Mouse (Mus musculus) forebrain, embryonic 11.5 days (tissue): ENCODE data around the gene Fig4. TPM values are rescaled to one million over a fixed set of nuclear protein-coding genes. Genes with fewer than 3 reads are reported as not detected.

Source experiments
- ATAC-seq: fragments of 200-750 bp; cut with Nextera tagmentation; replicated peaks from 2 replicates; pipeline ENCODE4 v1.8.0; 2017; ENCODE audit warnings: moderate TSS enrichment; ENCODE audit not compliant: low FRiP score
- DNase-seq: peaks from one replicate; pipeline ENCODE4 v3.0.0-alpha.2; 2017; ENCODE audit warnings: low spot score
- H3K27ac ChIP-seq: fragments of 300-500 bp; sonication (generic); 2 replicates; pipeline ENCODE4 v1.5.1; 2014; ENCODE audit warnings: low read depth, low read length
- H3K27me3 ChIP-seq: fragments of 300-500 bp; sonication (generic); 2 replicates; pipeline ENCODE4 v1.6.1; 2014; ENCODE audit warnings: mild to moderate bottlenecking, low read length, mixed read lengths; ENCODE audit not compliant: control insufficient read depth, insufficient read depth
- H3K36me3 ChIP-seq: fragments of 300-500 bp; sonication (generic); 2 replicates; pipeline ENCODE4 v1.6.1; 2014; ENCODE audit warnings: mild to moderate bottlenecking, low read length, moderate library complexity, mixed read lengths; ENCODE audit not compliant: control insufficient read depth, insufficient read depth
- H3K4me1 ChIP-seq: fragments of 300-500 bp; sonication (generic); replicated peaks from 2 replicates; pipeline ENCODE4 v1.6.1; 2014; ENCODE audit warnings: low read length, mixed read lengths; ENCODE audit not compliant: control insufficient read depth, insufficient read depth
- H3K4me2 ChIP-seq: fragments of 300-500 bp; sonication (generic); 2 replicates; pipeline ENCODE4 v1.6.1; 2014; ENCODE audit warnings: low read depth, mild to moderate bottlenecking, low read length, moderate library complexity, mixed read lengths; ENCODE audit not compliant: severe bottlenecking
- H3K4me3 ChIP-seq: fragments of 300-500 bp; sonication (generic); 2 replicates; pipeline ENCODE4 v1.5.1; 2014; ENCODE audit warnings: low read depth, low read length
- H3K9ac ChIP-seq: fragments of 300-500 bp; sonication (generic); 2 replicates; pipeline ENCODE4 v1.6.1; 2014; ENCODE audit warnings: low read length
- H3K9me3 ChIP-seq: fragments of 300-500 bp; sonication (generic); 2 replicates; pipeline ENCODE4 v1.6.1; 2016; ENCODE audit warnings: low read length, mixed read lengths; ENCODE audit not compliant: control insufficient read depth
- WGBS: fragments of 180-500 bp; shearing (Covaris S2); extraction: QIAGEN DNeasy Blood & Tissue Kit; methylation state at CpG from one replicate; pipeline ENCODE4 v1.1.7; 2014; 5-methylcytosine and 5-hydroxymethylcytosine counted together
- polyA plus RNA-seq: library from polyadenylated mRNA; unstranded; fragments of >200 nt; fragmentation: Nextera tagmentation; extraction: Ambion mirVana; gene quantifications from 2 replicates; pipeline ENCODE4 v1.2.1, GENCODE M21; 2014

Fig4 gene
- polyA plus RNA-seq, 1 experiment from 2014 or later, result 18.9 TPM

GRCm38 (mm10) chr10:41151901-41152300, 151.2 kb downstream of the Fig4 start:
- Histone ChIP-seq H3K4me1 (no peaks in the 10 kb centered on the region), H3K4me3 (no peak overlapping the region), H3K27me3 (no peaks in the 10 kb centered on the region), H3K36me3 (no peaks in the 10 kb centered on the region), H3K4me2 (no peak overlapping the region), H3K27ac (no peak overlapping the region), H3K9ac (no peak overlapping the region), H3K9me3 (no peaks in the 10 kb centered on the region)
- DNase-seq (no peak), ATAC-seq (no peak)
- WGBS, result 89% methylated on average over 4 of the region's 4 CpGs

- Histone ChIP-seq H3K36me3 (no peaks in the 10 kb centered on the region), H3K4me2 (no peak overlapping the region), H3K9ac (no peak overlapping the region), H3K27me3 (no peaks in the 10 kb centered on the region), H3K4me1 (no peaks in the 10 kb centered on the region), H3K4me3 (no peak overlapping the region), H3K9me3 (no peaks in the 10 kb centered on the region), H3K27ac (no peak overlapping the region)
- DNase-seq, result no peak
- 80% methylated on average over 18 of the region's 18 CpGs for WGBS
- no peak for ATAC-seq
Observed at GRCm38 (mm10) chr10:41151441-41151840, 151.6 kb downstream of the Fig4 start.

DNA sequence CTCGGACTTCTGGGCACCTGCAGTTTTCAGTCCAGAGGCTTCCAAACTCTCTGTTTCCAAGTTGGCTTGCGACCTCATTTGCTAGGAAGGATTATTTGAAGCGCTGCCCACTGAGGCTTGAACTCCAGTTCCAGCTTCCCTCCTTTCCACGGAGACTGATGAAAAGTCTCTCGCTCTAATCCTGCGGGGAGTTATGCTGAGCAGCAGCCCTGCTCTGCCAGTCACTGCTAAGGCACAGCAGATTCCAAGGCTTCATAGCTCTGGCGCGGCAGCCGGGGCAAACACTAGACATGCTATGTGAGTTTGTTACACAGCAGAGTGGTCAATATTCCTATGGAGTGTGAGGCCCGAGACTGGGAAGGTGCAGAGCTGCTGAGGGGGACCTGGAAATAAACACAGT, 152.0 kb downstream of the Fig4 start:
- Histone ChIP-seq H3K9ac (no peak overlapping the region), H3K27me3 (no peaks in the 10 kb centered on the region), H3K4me2 (no peak overlapping the region), H3K27ac (no peak overlapping the region), H3K9me3 (no peaks in the 10 kb centered on the region), H3K36me3 (no peaks in the 10 kb centered on the region), H3K4me1 (no peaks in the 10 kb centered on the region), H3K4me3 (no peak overlapping the region)
- 65% methylated on average over 10 of the region's 10 CpGs for WGBS
- no peak for DNase-seq
- no peak for ATAC-seq

- no peak overlapping the region for H3K4me3 ChIP-seq
- no peak overlapping the region for H3K27ac ChIP-seq
- DNase-seq (no peak), ATAC-seq (no peak)
- H3K4me1 ChIP-seq, result no peaks in the 10 kb centered on the region
- no peak overlapping the region for H3K9ac ChIP-seq
- no peaks in the 10 kb centered on the region for H3K9me3 ChIP-seq
- 79% methylated on average over 2 of the region's 2 CpGs for WGBS
- H3K4me2 ChIP-seq, result no peak overlapping the region
- H3K27me3 ChIP-seq, result no peaks in the 10 kb centered on the region
- no peaks in the 10 kb centered on the region for H3K36me3 ChIP-seq
Observed at GRCm38 (mm10) chr10:41150496-41150895, 152.6 kb downstream of the Fig4 start.

GRCm38 (mm10) chr10:41149307-41149706, 153.8 kb downstream of the Fig4 start:
- no peaks in the 10 kb centered on the region; the same call in 1 of the 2 replicates for H3K4me1 ChIP-seq
- H3K9me3 ChIP-seq, result no peaks in the 10 kb centered on the region
- no peaks in the 10 kb centered on the region for H3K36me3 ChIP-seq
- no peak overlapping the region for H3K9ac ChIP-seq
- WGBS, result 84% methylated on average over 3 of the region's 3 CpGs
- no peak overlapping the region for H3K27ac ChIP-seq
- ATAC-seq, result no peak
- H3K4me3 ChIP-seq, result no peak overlapping the region
- DNase-seq, result no peak
- no peak overlapping the region for H3K4me2 ChIP-seq
- H3K27me3 ChIP-seq, result no peaks in the 10 kb centered on the region

DNA sequence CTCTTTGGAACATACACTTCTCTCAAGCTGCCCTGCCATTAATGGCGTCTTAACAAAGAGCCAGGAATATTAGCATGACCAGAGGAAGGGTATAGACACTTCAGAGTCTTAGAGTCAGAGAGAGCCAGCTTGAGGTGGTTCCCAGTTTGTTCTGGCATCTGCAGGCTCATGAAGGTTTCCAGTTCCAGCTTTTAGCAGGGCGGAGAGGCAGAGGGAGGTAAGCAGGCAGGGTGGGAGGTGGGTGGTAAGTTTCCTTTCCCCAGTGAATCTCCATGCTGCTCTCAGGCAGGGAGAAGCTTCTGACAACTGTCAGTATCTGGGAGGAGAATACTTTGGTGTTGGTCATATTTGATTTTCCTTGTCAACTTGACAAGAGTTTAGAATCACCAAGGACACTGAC, 156.9 kb downstream of the Fig4 start:
- no peak for DNase-seq
- no peaks in the 10 kb centered on the region; the same call in 1 of the 2 replicates for H3K4me1 ChIP-seq
- H3K27me3 ChIP-seq, result no peaks in the 10 kb centered on the region
- ATAC-seq, result no peak
- no peak overlapping the region for H3K4me2 ChIP-seq
- H3K4me3 ChIP-seq, result no peak overlapping the region
- H3K27ac ChIP-seq, result no peak overlapping the region
- H3K9ac ChIP-seq, result no peak overlapping the region
- no peaks in the 10 kb centered on the region for H3K9me3 ChIP-seq
- whole genome bisulfite sequencing, result 68% methylated on average over 2 of the region's 2 CpGs
- H3K36me3 ChIP-seq, result no peaks in the 10 kb centered on the region

Other genes with a start within 250 kb of the Fig4 start
- gene Gpr6, start 231.0 kb downstream of the Fig4 start, polyA plus RNA-seq, result not detected in 2 replicates
- 0.05 TPM in 1 of 2 replicates, not detected in the other for gene Ak9, start 720 bp upstream of the Fig4 start, polyA plus RNA-seq
- gene Zbtb24, start 147.1 kb upstream of the Fig4 start, polyA plus RNA-seq, result 18.6 and 21.0 TPM in 2 replicates
- 41.5 and 50.9 TPM in 2 replicates for gene Mical1, start 173.1 kb upstream of the Fig4 start, polyA plus RNA-seq
- 50.7 and 56.7 TPM in 2 replicates for gene Smpd2, start 187.1 kb upstream of the Fig4 start, polyA plus RNA-seq
- 0.65 and 0.98 TPM in 2 replicates for gene Ppil6, start 187.2 kb upstream of the Fig4 start, polyA plus RNA-seq
- gene Cd164, start 216.2 kb upstream of the Fig4 start, polyA plus RNA-seq, result 125 and 138 TPM in 2 replicates